Mouse (Mus musculus) subcutaneous adipose tissue, adult 2 months (tissue): ENCODE results near the gene Tll1. TPM values are rescaled to one million over a fixed set of nuclear protein-coding genes. Genes with fewer than 3 reads are reported as not detected.

Experiments
- polyA plus RNA-seq: library from polyadenylated mRNA; depleted of rRNA; stranded (reverse); fragments of >200 nt; gene quantifications from 2 replicates; pipeline ENCODE4 v1.2.3, GENCODE M21; 2012; ENCODE audit warnings: low replicate concordance; rRNA removed

Gene Tll1
- 0.72 and 1.2 TPM in 2 replicates for polyA plus RNA-seq

GRCm38 (mm10) chr8:64206024-64206385, at the start of gene Tll1:
Gene Tll1, minus strand, starts transcription at chr8:64206271.

